Mouse (Mus musculus): ENCODE measurements around the gene Tax1bp1.

The Tax1bp1 gene

GRCm38 (mm10) chr6:52796691-52797090 is 83.2 kb downstream of the Tax1bp1 start:
- in situ Hi-C loops (cut with MseI, MboI): no loop called here

GRCm38 (mm10) chr6:52797252-52797800 is 83.8 kb downstream of the Tax1bp1 start:
- in situ Hi-C loops (cut with MseI, MboI): no loop called here

- in situ Hi-C loops (cut with MseI, MboI): no loop called here
Measured at GRCm38 (mm10) chr6:52802181-52802580, 88.7 kb downstream of the Tax1bp1 start.

GRCm38 (mm10) chr6:52805237-52805856 is 91.8 kb downstream of the Tax1bp1 start:
- in situ Hi-C loops (cut with MseI, MboI): no loop called here
